Mouse (Mus musculus): Measurements from ENCODE around the gene Ttc19. TPM values are rescaled to one million over a fixed set of nuclear protein-coding genes. Genes with fewer than 3 reads are reported as not detected.

Ttc19 gene
- polyA plus RNA-seq, 2 experiments, result 1.7 to 1.8 TPM

DNA sequence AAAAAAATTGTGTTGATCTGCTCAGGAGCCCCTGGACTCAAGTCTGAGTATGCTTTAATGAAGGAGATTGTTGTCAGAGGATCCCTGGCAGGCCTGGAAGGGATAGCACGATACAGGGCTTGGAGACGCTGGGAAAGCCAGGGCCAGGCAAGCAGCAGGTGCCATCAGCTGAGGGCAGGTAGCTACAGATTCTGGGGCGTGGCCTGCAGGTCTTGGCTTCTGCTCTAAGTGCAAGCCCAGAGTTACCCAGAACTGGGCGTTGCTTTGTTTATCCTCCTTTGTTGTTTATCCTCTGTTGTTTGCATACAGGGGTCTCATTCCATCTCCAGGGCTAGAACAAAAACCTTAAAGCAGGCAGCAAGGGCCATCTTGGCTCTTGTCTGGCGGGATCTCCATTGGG, 27.9 kb upstream of the Ttc19 start:
- DNase-seq (ENCODE audit: low read depth in 3 of 3, low spot score in 3 of 3) (no peak), ATAC-seq (ENCODE audit: insufficient read depth) (no peak)
- Histone ChIP-seq H3K9me3 (ENCODE audit: control insufficient read depth, low read length) (no peaks in the 10 kb centered on the region), H3K4me1 (replicated peaks; ENCODE audit: control insufficient read depth in 2 of 2, insufficient read depth in 2 of 2, low read length in 1 of 2) (no peaks in the 10 kb centered on the region; a peak in 1 of 4 replicates), H3K4me3 (ENCODE audit: insufficient read depth in 1 of 2, low read depth in 2 of 2, low read length in 2 of 2) (no peak overlapping the region), H3K4me2 (ENCODE audit: low read depth) (no peak overlapping the region), H3K9ac (replicated peaks) (no peak overlapping the region), H3K27ac (no peak overlapping the region), H3K36me3 (replicated peaks; ENCODE audit: control insufficient read depth, insufficient read depth, low read depth) (no peaks in the 10 kb centered on the region), H3K27me3 (ENCODE audit: control insufficient read depth, insufficient read depth, low read length) (peaks cover 30% of the 10 kb centered on the region)
- no peak for TF ChIP-seq EP300 (IDR thresholded peaks at IDR 0.05; ENCODE audit: low read depth)
- 54% methylated on average over 5 of the region's 5 CpGs for WGBS (ENCODE audit: insufficient replicate concordance)

DNA sequence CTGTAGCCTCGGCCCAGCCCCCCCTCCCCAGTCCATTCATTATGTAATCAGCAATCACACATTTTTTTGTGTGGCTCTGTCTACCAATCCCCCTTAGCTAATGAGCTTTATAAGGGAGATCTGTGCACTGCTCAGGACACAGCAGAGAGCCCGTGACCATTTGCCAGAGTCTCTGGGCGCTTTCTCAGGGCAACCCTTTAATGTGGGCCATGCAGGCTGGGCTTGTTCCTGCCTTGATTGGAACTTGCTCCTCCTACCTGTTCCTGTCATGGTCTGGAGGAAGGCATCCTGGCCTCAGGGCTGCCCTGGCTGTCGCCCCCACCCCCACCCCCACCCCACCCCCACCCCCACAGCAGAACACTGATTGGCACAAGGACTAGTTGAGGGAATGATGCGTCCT, 22.1 kb upstream of the Ttc19 start:
- no peak for DNase-seq (ENCODE audit: low read depth in 3 of 3, low spot score in 3 of 3)
- Histone ChIP-seq H3K27ac (no peak overlapping the region), H3K4me3 (ENCODE audit: insufficient read depth in 1 of 2, low read depth in 2 of 2, low read length in 2 of 2) (no peak overlapping the region), H3K9ac (replicated peaks) (no peak overlapping the region), H3K36me3 (replicated peaks; ENCODE audit: control insufficient read depth, insufficient read depth, low read depth) (no peaks in the 10 kb centered on the region), H3K4me1 (replicated peaks; ENCODE audit: control insufficient read depth in 2 of 2, insufficient read depth in 2 of 2, low read length in 1 of 2) (no peaks in the 10 kb centered on the region), H3K9me3 (ENCODE audit: control insufficient read depth, low read length) (no peaks in the 10 kb centered on the region), H3K27me3 (ENCODE audit: control insufficient read depth, insufficient read depth, low read length) (no peaks in the 10 kb centered on the region; the same call in 1 of the 2 replicates), H3K4me2 (ENCODE audit: low read depth) (no peak overlapping the region)
- no peak for TF ChIP-seq CTCF (IDR thresholded peaks at IDR 0.05; ENCODE audit: low read depth)
- WGBS (ENCODE audit: insufficient replicate concordance), result 45% methylated on average over 5 of the region's 5 CpGs
- no peak for ATAC-seq (ENCODE audit: insufficient read depth)

DNA sequence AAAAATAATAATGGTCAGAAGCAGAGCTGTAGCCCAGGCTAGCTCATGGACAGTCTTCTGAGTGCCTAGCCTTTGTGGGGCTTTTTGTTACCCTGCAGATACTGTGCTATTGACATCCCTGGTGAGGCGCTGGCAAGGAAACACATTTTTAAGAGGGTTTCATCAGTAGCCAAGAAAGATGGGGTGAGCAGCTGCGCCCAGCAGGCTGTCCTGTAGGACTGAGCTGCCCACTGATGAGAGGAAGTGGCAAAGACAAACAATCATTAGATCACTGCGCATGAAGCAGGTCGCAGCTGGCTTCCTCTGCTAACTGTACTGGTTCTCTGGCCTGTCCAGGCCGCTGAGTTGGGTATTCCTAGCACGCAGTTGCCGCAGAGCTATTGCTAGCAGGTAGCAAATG, 17.7 kb upstream of the Ttc19 start:
- Histone ChIP-seq H3K9me3 (ENCODE audit: control insufficient read depth, low read length) (no peaks in the 10 kb centered on the region), H3K4me2 (ENCODE audit: low read depth) (no peak overlapping the region), H3K36me3 (replicated peaks; ENCODE audit: control insufficient read depth, insufficient read depth, low read depth) (no peaks in the 10 kb centered on the region), H3K9ac (replicated peaks) (no peak overlapping the region), H3K4me3 (ENCODE audit: insufficient read depth in 1 of 2, low read depth in 2 of 2, low read length in 2 of 2) (no peak overlapping the region), H3K27me3 (ENCODE audit: control insufficient read depth, insufficient read depth, low read length) (no peaks in the 10 kb centered on the region; the same call in 1 of the 2 replicates), H3K27ac (no peak overlapping the region), H3K4me1 (replicated peaks; ENCODE audit: control insufficient read depth in 2 of 2, insufficient read depth in 2 of 2, low read length in 1 of 2) (no peaks in the 10 kb centered on the region)
- DNase-seq (ENCODE audit: low read depth in 3 of 3, low spot score in 3 of 3) (no peak), ATAC-seq (ENCODE audit: insufficient read depth) (no peak)
- TF ChIP-seq CTCF (IDR thresholded peaks at IDR 0.05; ENCODE audit: low read depth) (no peak), EP300 (IDR thresholded peaks at IDR 0.05; ENCODE audit: low read depth) (no peak)
- 68% methylated on average over 7 of the region's 7 CpGs for WGBS (ENCODE audit: insufficient replicate concordance)

DNA sequence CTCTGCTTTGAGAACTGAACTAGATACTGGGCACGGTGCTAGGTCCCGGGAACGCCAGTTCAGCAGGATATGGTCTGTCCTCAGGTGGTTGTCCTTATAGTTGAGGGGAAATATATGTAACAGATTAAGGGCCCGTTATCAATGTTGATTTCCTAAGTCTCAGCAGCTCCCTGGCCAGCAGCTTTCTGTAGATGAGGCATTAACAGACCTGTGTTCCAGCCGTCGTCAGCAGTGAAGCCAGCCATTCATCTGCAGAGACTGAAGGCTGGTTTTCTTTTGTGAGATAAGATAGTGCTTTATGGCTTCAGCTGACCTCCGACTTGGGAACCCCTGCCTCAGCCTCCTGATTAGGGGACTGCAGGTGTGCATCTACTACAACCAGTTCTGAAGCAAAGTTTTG, 17.3 kb upstream of the Ttc19 start:
- Histone ChIP-seq H3K4me1 (replicated peaks; ENCODE audit: control insufficient read depth in 2 of 2, insufficient read depth in 2 of 2, low read length in 1 of 2) (no peaks in the 10 kb centered on the region), H3K36me3 (replicated peaks; ENCODE audit: control insufficient read depth, insufficient read depth, low read depth) (no peaks in the 10 kb centered on the region), H3K9ac (replicated peaks) (no peak overlapping the region), H3K4me2 (ENCODE audit: low read depth) (no peak overlapping the region), H3K27ac (no peak overlapping the region), H3K9me3 (ENCODE audit: control insufficient read depth, low read length) (no peaks in the 10 kb centered on the region), H3K27me3 (ENCODE audit: control insufficient read depth, insufficient read depth, low read length) (no peaks in the 10 kb centered on the region; the same call in 1 of the 2 replicates), H3K4me3 (ENCODE audit: insufficient read depth in 1 of 2, low read depth in 2 of 2, low read length in 2 of 2) (no peak overlapping the region)
- TF ChIP-seq CTCF (IDR thresholded peaks at IDR 0.05; ENCODE audit: low read depth) (no peak), EP300 (IDR thresholded peaks at IDR 0.05; ENCODE audit: low read depth) (no peak)
- DNase-seq (ENCODE audit: low read depth in 3 of 3, low spot score in 3 of 3), result no peak
- ATAC-seq (ENCODE audit: insufficient read depth), result no peak
- 38% methylated on average over 7 of the region's 7 CpGs for WGBS (ENCODE audit: insufficient replicate concordance)

DNA sequence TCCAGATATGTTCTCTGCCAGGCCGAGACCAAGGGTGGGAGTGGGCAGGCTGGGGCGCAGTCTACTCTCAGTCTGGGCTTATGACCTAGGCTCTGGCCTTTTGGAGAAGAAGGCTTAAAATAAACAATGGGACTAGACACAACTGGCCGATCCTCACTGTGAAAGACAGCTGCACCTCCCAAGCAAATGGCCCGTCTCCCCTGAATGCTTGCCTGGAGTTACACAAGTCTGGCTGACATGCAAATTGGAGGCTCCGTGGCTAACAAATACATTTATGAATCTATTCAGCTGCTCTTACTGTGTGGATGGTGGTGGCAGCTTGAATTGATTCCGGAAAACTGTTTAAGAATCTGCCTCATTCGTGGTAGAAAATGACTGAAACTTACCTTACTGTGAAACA, 15.6 kb upstream of the Ttc19 start:
- Histone ChIP-seq H3K9me3 (ENCODE audit: control insufficient read depth, low read length) (no peaks in the 10 kb centered on the region), H3K27me3 (ENCODE audit: control insufficient read depth, insufficient read depth, low read length) (no peaks in the 10 kb centered on the region), H3K9ac (replicated peaks) (no peak overlapping the region), H3K4me1 (replicated peaks; ENCODE audit: control insufficient read depth in 2 of 2, insufficient read depth in 2 of 2, low read length in 1 of 2) (no peaks in the 10 kb centered on the region), H3K4me2 (ENCODE audit: low read depth) (no peak overlapping the region), H3K4me3 (ENCODE audit: insufficient read depth in 1 of 2, low read depth in 2 of 2, low read length in 2 of 2) (no peak overlapping the region), H3K36me3 (replicated peaks; ENCODE audit: control insufficient read depth, insufficient read depth, low read depth) (no peaks in the 10 kb centered on the region), H3K27ac (no peak overlapping the region)
- 76% methylated on average over 7 of the region's 7 CpGs for WGBS (ENCODE audit: insufficient replicate concordance)
- TF ChIP-seq EP300 (IDR thresholded peaks at IDR 0.05; ENCODE audit: low read depth), result no peak
- no peak for TF ChIP-seq CTCF (IDR thresholded peaks at IDR 0.05; ENCODE audit: low read depth)
- ATAC-seq (ENCODE audit: insufficient read depth) (no peak), DNase-seq (ENCODE audit: low read depth in 3 of 3, low spot score in 3 of 3) (no peak)
